Mouse (Mus musculus) gonadal fat pad, adult 2 months (tissue): ENCODE data around the gene B4gat1. TPM values are rescaled to one million over a fixed set of nuclear protein-coding genes. Genes with fewer than 3 reads are reported as not detected.
"Not testable (repeated sequence)": the region's sequence is repeated elsewhere in the genome, so short reads cannot be mapped to it uniquely, and the experiment has no call there.

Experiments
- DNase-seq: peaks from one replicate; pipeline ENCODE4 v3.0.0-alpha.2; 2012; ENCODE audit warnings: low read depth
- polyA plus RNA-seq: library from polyadenylated mRNA; depleted of rRNA; stranded (reverse); fragments of >200 nt; gene quantifications from 2 replicates; pipeline ENCODE4 v1.2.3, GENCODE M21; 2012; rRNA removed

Gene B4gat1
- 28.6 and 30.4 TPM in 2 replicates for polyA plus RNA-seq

DNA sequence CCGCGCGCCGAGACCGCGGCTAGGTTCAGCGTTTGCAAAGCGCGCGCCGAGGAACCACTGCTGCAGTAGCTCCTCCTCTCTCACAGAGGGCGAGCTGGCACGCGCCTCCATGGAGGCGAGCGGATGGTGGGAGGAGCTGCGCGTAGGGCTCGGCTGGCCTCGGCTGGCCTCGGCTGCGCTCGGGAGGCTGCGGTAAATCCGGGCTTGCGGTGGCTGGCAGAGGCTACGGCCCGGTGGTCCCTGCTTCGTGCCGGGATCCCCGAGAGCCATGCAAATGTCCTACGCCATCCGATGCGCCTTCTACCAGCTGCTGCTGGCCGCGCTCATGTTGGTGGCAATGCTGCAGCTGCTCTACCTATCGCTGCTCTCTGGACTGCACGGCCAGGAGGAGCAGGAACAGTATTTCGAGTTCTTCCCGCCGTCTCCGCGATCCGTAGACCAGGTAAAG lies at the start of gene B4gat1, which contains the start of gene AC124502.3:
Gene B4gat1 (plus strand): TSS at position 118 of the 448 bp plus-strand sequence.
Gene AC124502.3 (plus strand): TSS at position 183 of the 448 bp plus-strand sequence.
- DNase-seq = no peak

DNA sequence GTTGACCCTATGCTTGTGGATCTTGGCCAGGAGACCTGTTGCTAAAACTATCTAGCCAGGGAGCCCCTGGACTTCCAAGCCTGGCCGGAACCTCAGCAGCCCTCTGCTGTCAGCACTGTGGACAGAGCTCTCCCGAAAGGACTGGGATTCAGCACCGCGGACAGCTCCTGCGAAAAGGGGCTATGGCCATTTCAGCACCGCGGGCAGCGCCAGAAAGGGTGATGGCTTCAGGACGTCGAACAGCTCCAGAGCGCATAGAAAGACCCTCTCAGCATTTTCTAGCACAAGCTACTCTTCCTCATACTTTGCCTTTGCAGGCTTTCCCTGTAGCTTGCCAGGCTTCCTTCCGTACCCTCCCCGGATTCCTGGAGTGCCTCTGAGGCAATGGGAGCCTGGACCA lies 49.6 kb upstream of the B4gat1 start:
- DNase-seq = no peak

DNA sequence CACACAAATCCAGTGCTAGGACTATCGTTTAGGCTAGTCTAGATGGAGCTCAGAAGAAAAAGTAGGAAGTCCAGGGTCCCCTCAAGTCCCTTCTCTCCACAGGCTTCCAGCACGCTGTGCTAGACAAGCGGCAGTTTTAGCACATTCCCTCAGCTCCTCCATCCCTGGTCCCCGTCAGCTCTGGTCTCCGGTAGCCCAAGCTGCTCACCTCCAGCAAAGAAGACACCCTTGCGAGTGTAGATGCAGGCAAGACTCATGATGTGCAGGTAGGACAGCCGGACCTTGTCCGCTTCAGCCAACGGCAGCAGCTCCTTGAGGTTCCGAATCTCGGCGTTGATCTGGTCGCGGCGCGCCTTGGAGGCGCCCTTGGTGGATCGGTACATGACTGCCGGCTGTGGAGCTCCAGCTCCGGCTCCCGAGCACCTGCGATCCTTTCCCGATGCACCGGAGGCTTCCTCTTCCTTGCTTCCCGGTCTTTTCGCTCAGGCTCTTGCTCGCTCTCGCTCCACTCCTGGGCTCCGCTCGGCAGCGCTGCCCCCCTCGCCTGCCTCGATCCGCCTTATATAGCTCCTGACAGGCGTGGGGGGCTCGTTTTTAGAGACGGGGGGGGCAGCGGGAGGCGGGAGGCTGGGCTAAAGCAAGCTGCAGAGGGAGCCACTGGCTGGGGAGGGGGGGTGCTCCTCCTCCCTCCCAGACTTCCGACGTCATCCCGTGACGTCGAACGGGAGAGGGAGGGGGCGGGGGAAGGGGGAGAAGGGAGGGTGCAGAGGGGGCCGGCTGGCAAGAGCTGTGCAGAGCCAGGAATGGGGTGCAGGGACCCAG lies 49.0 kb upstream of the B4gat1 start:
- DNase-seq = no peak

DNA sequence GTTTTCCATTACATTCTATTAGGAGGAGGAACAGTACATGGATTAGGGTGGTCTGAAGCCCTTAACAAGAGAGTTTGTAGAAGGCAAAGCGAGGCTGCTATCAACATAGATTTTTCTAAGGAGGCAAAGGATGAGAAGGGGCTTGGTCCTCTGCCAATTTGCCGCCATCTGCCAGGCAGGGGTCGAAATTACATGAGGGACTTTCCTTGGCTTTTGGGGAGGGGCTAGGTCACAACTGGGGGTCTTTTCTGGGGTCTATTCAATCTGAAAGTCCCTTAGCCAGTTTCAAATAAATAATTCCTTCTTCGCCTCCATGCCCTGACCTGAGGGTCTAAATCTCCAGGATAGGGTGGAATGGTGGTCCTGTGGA lies 48.4 kb upstream of the B4gat1 start, which contains the start of gene Npas4:
Gene Npas4 (minus strand): TSS at position 61 of the 370 bp plus-strand sequence.
- no peak for DNase-seq

DNA sequence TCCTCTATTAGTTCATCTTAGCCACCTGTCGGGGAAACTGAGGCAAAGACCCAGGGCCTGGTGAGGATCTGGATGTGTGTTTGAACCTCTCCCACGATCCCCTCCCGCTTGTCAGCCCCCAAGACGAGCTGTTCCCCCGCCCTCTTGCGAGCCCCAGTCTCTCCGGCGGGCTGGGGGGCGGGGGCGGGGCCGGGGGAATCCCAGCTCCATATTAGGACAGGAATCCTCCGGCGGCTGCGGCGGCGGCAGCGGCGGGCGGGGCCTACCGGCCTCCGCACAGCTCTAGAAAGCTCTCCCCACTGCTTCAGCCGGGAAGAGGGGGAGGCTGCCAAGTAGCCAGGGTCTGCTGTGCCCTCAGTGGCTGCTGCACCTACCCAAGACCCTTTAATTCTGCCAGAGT lies 47.9 kb upstream of the B4gat1 start:
- DNase-seq = no peak

DNA sequence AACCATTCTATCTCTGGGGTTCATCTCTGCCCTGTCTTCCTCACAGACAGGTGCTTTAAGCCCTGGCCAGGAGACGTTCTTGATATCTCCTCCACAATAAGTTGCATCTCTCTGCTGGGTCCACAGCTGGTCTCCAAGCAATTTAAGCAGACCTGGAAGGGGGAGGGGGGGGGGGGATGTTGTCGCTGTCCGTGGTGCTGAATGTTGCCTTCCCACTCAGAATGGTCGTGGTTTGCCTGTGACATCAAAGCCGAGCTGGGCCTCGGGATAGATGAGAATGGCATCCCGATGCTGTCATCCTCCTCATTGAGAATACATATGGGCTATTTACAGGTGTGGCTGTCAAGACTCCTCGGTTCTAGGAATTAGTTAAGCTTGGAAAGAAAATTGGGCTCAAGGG lies 46.3 kb upstream of the B4gat1 start:
- DNase-seq = no peak

DNA sequence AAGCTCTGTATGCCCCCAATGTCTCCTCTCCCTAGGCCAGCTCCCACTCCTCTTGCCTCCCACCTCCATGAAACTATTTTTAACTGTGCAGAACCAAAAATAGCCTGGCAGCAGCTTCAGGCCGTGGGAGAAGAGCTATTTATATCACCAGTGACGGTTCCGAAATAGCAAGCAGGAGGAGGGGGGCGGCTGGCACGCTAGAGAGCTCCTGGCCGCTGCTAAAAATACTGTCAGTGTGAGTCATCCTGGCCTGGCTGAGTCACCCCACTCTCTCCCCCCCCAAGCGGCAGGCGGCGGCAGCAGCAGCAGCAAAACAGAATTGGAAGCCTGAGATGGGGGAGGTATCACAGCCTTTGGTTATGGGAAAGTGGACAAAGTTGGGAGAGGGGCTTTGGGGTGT lies 45.7 kb upstream of the B4gat1 start:
- DNase-seq = no peak

DNA sequence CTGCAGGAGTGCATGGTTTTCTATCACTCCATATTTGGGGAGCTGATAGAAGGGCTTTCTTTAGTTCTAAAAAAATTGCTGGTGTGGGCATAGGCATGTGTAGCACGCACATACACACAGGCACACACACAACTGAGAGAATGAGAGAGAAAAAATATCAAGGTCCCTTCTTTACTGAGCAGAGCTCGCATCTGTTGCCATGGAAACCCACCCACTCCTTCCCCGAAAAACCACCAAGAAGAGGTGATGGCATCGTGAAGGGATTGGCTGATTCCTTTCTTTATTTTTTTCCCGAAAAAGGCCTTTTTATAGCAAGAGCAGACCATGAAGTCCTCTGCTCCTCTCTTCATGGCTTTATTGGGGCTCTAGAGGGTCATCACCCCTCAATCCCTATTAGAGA lies 44.6 kb upstream of the B4gat1 start:
- DNase-seq = no peak

DNA sequence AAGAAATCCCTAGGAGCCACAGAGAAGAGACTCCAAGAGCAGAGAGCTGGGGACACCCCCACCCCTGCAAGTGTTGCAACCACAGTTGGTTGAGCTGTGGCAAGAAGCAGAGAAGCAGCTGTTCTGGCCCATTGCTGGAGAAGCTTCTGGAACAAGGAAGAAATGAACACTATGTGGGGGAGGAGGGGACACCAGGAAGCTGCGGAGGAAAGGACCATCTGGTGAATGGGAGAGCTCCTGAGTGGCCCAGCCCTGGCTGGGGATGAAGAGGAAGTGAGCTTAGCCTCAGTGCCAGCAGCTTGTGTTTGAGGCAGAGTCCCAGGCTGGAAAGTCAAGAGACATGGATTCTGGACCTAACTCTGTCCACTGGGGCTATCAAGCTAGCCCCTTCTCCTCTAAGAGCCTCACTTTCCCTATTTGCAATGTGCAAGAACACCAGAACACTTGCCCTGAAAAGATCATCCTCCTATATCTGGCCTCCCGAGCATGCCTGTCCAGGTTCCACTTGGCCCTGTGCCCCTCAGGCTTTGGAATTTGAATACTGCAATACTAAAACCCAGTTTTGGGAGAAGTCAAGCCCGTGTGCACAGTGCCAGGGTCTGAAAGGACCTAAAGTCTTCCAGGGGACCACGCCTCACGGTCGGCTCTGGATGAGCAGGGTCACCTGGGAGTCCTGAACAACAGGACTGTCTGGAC lies 39.0 kb upstream of the B4gat1 start:
- no peak for DNase-seq

DNA sequence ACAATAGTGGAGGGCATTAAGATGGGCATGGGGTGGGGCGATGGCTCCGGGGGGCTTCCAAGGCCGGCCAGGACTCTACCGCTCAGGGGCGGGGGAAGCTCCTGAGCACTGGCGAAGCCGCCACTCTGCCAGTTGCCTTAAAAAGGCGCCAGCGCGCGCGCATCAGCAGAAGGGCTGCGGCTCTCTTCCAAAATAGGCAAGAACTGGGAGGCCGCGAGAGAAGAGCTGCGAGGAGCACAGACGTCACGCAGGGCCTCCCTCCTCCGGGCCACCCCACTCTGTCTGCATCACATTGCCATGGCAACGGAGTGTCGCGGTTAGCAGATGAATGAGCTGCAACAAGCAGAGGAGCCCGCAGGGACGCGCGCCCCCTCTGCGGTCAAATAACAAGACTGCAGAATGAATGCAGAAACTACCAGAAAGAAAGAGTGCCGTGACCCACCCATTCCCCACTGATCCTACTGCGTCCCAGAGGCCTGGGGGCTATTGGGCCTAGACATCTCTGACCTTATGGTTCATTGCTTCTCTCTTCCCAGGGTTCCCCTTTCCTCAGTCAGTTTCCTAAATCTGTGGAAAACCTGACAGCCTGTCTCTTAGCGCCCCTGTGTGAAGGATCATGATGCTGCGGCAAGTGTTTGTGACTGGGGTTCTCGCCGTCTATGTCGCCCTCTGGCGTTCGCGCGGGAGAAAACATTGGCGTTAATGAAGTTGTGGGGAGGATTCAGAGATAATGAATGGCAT lies 36.8 kb upstream of the B4gat1 start:
- DNase-seq = no peak

DNA sequence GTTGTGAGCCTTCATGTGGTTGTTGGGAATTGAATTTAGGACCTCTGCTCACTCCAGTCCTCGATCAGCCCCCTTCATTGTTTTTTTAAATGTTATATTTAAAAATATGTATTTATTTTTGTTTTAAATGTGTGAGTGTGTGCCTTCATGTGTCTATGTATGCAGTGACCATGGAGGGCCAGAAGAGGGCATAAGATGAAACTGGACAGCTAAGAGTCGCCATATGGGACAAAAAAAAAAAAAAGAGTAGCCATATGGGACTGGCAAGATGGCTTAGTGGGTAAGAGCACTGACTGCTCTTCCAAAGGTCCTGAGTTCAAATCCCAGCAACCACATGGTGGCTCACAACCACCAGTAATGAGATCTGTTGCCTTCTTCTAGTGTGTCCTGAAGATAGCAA lies 35.0 kb upstream of the B4gat1 start:
- DNase-seq = not testable (repeated sequence)

DNA sequence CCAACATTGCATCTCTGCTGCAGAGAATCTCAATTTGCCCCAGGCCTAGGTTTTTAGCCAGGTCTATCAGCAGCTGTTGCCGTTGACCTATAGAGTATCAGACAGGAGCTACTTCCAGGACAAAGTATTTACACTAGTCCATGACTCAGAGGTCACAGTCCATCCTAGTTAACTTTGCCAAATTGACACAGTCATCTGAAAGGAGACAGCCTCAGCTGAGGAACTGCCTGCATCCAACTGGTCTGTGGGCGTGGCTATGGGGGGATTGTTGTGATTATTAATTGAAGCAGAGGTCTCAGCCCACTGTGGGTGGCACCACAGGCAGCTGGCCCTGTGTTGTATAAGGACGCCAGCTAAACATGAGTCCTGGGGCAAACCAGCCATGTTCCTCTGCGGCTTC lies 33.7 kb upstream of the B4gat1 start:
- DNase-seq = no peak

DNA sequence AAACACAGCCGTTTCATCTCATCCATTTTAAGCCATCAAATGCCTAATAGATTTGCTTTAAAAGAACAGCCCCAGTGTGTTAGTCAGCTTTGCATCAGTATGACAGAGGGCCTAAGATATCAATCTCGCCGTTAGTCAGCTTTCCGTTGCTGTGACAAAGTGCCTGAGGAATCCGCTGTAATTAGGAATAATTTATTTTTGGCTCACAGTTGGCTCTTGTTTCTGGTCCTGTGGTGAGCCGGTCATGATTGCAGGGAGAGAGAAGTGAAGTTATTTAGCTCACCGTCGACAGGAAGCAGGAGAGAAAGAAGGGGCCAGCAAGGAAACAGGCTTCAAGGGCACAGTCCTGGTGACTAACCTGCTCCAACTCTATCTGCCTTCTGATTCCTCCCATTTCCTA lies 25.5 kb upstream of the B4gat1 start:
- no peak for DNase-seq

DNA sequence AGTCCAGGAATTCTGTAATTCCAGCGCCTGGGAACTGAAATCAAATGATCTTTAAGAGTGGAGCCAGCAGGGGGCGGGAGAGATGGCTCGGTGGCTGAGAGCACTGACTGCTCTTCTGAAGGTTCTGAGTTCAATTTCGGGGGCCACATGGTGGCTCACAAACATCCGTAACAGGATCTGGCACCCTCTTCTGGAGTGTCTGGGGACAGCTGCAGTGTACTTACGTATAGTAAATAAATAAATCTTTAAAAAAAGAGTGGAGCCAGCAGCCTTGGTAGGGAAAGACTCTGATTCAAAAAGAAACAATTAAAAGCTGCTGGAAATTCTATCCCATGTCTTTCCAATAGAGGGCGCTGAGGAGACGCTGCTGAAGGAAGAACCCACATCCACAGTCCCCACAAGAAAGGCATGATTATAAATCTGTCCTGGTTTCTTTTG lies 23.6 kb upstream of the B4gat1 start:
- DNase-seq = no peak

DNA sequence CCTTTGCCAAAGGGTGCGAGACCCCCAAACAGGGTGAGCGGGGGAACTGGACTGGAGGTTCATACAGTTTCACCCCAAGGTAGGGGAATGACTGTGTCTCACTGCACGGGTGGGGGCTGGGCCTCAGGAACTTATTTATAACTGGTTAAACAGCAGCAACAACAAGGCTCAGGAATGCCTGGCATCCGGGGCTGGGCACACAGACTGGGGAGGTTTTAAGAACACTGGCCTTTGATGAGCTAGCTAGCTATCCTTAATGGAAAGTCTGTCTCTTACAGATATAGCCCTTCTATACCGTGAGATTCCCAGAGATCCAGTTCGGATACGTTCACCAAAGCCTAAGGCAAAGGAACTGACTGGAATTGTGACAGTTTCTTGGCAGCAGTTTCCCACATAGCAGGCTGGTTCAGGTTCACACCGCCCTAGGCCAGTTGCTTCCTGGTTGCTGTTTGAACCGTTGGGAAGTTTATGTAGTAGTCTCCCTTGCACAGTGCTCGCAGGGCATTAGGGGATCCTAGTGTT lies 22.3 kb upstream of the B4gat1 start:
- peak; percentile 95 for DNase-seq

DNA sequence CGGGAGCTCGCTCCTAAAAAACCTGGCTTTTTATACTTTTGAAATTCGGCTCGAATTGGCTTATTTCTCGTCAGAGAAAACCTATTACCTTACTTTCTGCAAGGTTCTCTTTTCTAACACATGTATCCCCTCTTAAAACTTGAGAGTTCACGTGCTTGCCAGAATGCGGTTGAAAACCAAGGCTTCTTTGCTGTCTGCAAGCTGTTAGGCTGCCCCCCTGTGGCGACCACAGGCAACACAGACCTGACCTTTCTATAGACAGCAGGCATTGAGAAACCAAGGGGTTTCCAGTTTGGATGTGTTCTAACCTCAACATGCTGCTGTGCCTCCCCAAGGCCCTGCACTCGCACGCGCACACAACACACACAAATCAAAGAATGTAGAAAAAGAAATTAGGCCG lies 21.8 kb upstream of the B4gat1 start:
- no peak for DNase-seq

DNA sequence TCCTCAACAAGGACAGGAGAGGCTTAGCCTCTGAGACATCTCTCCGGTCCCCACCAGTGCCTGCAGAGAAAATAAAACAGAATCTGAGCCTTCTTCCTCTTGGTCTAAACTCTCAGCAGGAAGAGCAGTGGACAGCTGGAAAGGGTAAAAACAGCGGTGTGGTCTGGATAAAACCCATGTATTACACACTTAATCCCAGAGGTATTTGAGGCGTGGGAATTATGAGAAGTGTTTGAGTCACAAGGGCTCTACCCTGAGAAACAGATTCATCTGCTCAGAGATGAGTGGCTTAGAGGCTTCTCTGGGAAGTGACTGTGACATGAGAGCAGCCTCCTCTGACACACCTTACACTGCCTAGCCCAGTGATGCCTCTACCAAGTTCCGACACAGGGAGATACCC lies 21.0 kb upstream of the B4gat1 start:
- DNase-seq = no peak

DNA sequence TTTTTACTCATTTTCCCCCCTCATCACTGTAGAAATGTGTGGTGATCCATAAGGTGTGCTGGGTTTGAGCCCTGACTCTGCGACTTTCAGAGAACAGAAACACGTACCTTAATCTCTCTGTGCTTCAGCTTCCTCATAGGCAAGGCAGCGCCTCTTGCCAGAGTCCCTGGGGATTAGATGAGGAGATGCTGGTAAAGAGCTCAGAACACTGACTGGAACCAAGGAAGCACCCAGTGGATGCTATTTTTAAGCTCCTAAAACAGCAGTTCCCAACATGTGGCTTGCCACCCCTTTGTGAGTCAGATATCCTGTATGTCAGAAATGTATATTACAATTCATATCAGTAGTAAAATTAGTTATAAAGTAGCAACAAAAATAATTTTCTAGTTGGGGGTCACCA lies 20.4 kb upstream of the B4gat1 start:
- no peak for DNase-seq

DNA sequence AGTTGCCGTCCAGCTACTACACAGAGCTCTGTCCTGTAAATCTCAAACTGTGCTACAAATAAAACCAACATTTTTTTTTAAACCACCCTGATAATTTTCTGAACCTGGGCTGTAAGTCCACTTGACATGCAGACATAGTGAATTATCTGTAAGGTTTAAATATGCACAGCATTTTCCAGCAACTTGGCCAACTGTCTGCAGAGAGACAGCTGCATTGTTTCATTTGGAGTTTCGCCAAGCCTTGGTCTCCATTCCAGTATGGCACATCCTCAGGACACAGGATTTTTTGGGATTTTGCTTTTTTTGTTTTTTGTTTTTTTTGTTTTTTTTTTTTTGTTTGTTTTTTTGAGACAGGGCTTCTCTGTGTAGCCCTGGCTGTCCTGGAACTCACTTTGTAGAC lies 17.2 kb upstream of the B4gat1 start:
- DNase-seq = no peak

DNA sequence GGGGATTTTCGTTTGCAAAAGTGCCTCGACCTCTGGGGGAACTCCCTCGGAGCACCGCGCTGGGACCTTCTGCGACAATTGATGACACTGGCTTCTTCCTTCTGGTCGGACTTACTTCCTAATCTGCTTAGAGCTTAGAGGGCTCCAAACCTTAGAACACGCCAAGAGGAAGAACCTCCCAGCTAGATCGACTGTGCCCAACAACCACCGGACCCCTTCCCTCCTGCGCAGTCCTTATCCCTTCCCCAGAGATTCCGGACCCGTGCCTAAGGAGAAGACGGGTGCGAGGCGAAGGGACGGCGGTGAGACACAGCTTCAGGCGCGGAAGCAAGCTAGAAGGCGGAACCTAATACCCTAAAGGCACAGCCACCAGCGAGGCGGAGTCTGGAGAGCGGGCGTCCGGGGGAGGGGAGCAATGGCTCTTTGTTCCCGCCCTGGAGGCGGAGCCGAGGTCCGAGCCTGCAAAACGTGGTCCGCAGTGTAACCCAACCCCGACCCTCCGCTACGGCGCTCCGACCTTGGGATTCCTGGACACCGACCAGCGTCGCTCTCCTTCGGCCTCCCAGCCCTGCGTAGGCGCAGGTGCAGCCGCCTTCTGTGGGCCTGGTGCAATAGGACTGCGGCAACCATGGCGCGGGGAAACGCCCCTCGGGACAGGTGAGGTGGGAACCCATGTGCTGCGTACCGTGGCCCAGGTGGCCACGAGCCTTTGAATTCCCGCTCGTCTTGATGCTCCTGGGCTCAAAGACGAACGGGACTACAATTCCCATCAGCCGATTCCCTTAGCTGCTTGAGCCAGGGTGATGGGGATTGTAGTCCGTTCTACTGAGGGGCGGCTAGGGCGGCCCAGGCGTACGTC lies 14.8 kb upstream of the B4gat1 start, which contains the start of gene Slc29a2:
Gene Slc29a2 (plus strand): TSS at position 240 of the 859 bp plus-strand sequence.
- no peak for DNase-seq

DNA sequence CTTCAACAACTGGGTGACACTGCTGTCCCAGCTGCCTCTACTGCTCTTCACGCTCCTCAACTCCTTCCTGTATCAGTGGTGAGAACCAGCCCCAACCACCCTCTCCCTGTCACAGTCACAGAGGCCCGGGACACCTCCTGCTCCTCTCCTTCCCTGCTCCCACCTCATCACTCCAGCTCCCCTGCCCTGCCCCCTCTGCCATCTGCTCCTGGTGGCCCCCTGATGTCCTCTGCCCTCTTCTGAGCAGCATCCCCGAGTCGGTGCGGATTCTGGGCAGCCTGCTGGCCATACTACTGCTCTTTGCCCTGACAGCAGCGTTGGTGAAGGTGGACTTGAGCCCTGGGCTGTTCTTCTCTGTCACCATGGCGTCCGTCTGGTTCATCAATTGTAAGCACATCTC lies 12.5 kb upstream of the B4gat1 start:
- DNase-seq = no peak
